ENCODE assay signal across 9 mouse cellular contexts in genomic region chr17:90999667-91000154, GRCm38 (mm10).
DNase-seq lines count a peak whose midpoint lies in the region; ATAC-seq and TF ChIP-seq lines count a peak whose summit lies in the region.
"Had no signal": no experiment of that assay in that cellular context is flagged by ENCODE, and none has a peak within 500 bp of the region (broad histone marks: within the 10 kb centered on the region; RNA-seq: fewer than 3 reads in every experiment).

No protein-coding gene starts in this region.

- no peaks in the 10 kb centered on the region for H3K36me3 ChIP-seq in neural tube, embryonic 12.5 days
- H3K36me3 ChIP-seq: embryonic facial prominence, embryonic 13.5 days had no signal

- no peak overlapping the region for H3K4me2 ChIP-seq in neural tube, embryonic 12.5 days (replicated peaks)
- H3K4me2 ChIP-seq: embryonic facial prominence, embryonic 13.5 days had no signal

- 0 out of 2 replicates have a peak, but pooled peaks cover 2% of the 10 kb centered on the region for H3K4me1 ChIP-seq in neural tube, embryonic 12.5 days
- H3K4me1 ChIP-seq: embryonic facial prominence, embryonic 13.5 days had no signal

- no peak overlapping the region for H3K4me3 ChIP-seq in neural tube, embryonic 12.5 days
- H3K4me3 ChIP-seq in layer of hippocampus, adult 2 months: no peak overlapping the region
- H3K4me3 ChIP-seq: embryonic facial prominence, embryonic 13.5 days had no signal

- no peaks in the 10 kb centered on the region for H3K9me3 ChIP-seq in neural tube, embryonic 12.5 days
- H3K9me3 ChIP-seq: embryonic facial prominence, embryonic 13.5 days had no signal

- H3K9ac ChIP-seq in neural tube, embryonic 12.5 days: no peak overlapping the region
- H3K9ac ChIP-seq: embryonic facial prominence, embryonic 13.5 days had no signal

- no peak overlapping the region for H3K27ac ChIP-seq in neural tube, embryonic 12.5 days
- peak overlapping the region; percentile 86 for H3K27ac ChIP-seq in layer of hippocampus, adult 2 months
- H3K27ac ChIP-seq: embryonic facial prominence, embryonic 13.5 days had no signal

- no peaks in the 10 kb centered on the region for H3K27me3 ChIP-seq in neural tube, embryonic 12.5 days (replicated peaks)
- H3K27me3 ChIP-seq: embryonic facial prominence, embryonic 13.5 days had no signal

- TF ChIP-seq CTCF in layer of hippocampus, adult 2 months (conservative IDR thresholded peaks at IDR 0.05): no peak

- no peak for DNase-seq in frontal cortex, postnatal 25 days (ENCODE audit: low spot score in 2 of 2)
- DNase-seq in neural tube, embryonic 10.5 days (ENCODE audit: extremely low spot score, low spot score): no peak
- DNase-seq in layer of hippocampus, adult 2 months (ENCODE audit: low spot score in 2 of 2): peak; percentile 51 to 67
- peak; percentile 51 for DNase-seq in telencephalon, adult 2 months (ENCODE audit: low read depth, low spot score)
- DNase-seq in thymus, postnatal 10 days (ENCODE audit: low spot score in 2 of 2): no peak
- DNase-seq in urinary bladder, postnatal 36 days (ENCODE audit: low spot score in 2 of 2): no peak

- 54% methylated on average over 4 of the region's 4 CpGs for WGBS in neural tube, embryonic 12.5 days

- ATAC-seq in frontal cortex, adult (ENCODE audit: low TSS enrichment): peak; percentile 63
- ATAC-seq in neural tube, embryonic 12.5 days (ENCODE audit: low FRiP score, low read depth): peak; percentile 34; the same call in 1 of the 2 replicates

Comparison
In these comparisons a context has a peak if more than half of its experiments do, and no peak if none do; other contexts are left out.
1. DNase-seq: peak in layer of hippocampus, adult 2 months (2 of 2) and telencephalon, adult 2 months (single experiment); none in frontal cortex, postnatal 25 days (0 of 2), neural tube, embryonic 10.5 days (single experiment), thymus, postnatal 10 days (0 of 2) and urinary bladder, postnatal 36 days (0 of 2).